Mouse (Mus musculus) gastrocnemius, adult 2 months (tissue): ENCODE measurements at regions not wholly inside any gene's neighbourhood (a gene's known extent, or its start where the extent isn't known, plus 50 kb on each side); places are given as distances from the start of the nearest gene placed in this dataset.

ENCODE experiments used
- DNase-seq: peaks from one replicate; pipeline ENCODE4 v3.0.0; 2022
- H3K27ac ChIP-seq: fragments of 200-600 bp; 2 replicates; pipeline ENCODE4 v1.8.1; 2022; ENCODE audit warnings: mild to moderate bottlenecking
- H3K4me3 ChIP-seq: fragments of 200-600 bp; 2 replicates; pipeline ENCODE4 v1.8.1; 2022; ENCODE audit warnings: mild to moderate bottlenecking, moderate library complexity
- CTCF ChIP-seq: fragments of 200-600 bp; IDR thresholded peaks from 2 replicates; pipeline ENCODE4 v1.8.1; 2022; ENCODE audit warnings: antibody characterized with exemption, mild to moderate bottlenecking, moderate library complexity
- intact Hi-C: fragments of 180-260 bp; cut with DNase I; formaldehyde crosslinking; loops from one replicate; pipeline ENCODE4 v1.15.1; 2025

DNA sequence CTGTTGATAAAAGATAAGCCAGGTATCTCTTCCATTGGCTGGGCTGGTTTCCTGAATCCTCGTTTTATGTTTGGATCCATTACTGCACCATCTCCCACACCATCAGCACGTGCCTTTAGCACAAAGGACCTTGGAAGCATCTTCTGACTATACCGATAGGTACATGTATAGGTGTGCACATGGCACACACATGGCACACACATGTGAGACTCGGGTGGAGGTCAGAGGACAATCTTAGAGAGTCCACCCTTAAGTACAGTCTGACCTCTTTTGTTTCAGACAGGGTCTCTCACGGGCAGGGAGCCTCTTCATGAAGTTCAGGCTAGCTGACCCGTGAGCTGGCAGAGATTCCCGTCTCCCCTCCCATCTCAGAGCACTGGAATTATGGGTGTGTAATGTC, 142.3 kb upstream of the Zfp618 start:
- Histone ChIP-seq H3K27ac (no peak overlapping the region), H3K4me3 (no peak overlapping the region)
- no peak for TF ChIP-seq CTCF
- intact Hi-C loops = no loop called here
- DNase-seq = no peak

GRCm38 (mm10) chr4:62823555-62824250, 141.7 kb upstream of the Zfp618 start:
- intact Hi-C loops = no loop called here
- no peak for DNase-seq
- TF ChIP-seq CTCF = no peak
- Histone ChIP-seq H3K27ac (no peak overlapping the region), H3K4me3 (no peak overlapping the region)

GRCm38 (mm10) chr4:62824581-62824980, 140.8 kb upstream of the Zfp618 start:
- intact Hi-C loops = no loop called here
- Histone ChIP-seq H3K4me3 (no peak overlapping the region), H3K27ac (no peak overlapping the region)
- TF ChIP-seq CTCF = no peak
- no peak for DNase-seq

- intact Hi-C loops = no loop called here
- no peak for TF ChIP-seq CTCF
- no peak overlapping the region for H3K4me3 ChIP-seq
- H3K27ac ChIP-seq = no peak overlapping the region
- no peak for DNase-seq
Observed at GRCm38 (mm10) chr4:62825256-62825655, 140.1 kb upstream of the Zfp618 start.

DNA sequence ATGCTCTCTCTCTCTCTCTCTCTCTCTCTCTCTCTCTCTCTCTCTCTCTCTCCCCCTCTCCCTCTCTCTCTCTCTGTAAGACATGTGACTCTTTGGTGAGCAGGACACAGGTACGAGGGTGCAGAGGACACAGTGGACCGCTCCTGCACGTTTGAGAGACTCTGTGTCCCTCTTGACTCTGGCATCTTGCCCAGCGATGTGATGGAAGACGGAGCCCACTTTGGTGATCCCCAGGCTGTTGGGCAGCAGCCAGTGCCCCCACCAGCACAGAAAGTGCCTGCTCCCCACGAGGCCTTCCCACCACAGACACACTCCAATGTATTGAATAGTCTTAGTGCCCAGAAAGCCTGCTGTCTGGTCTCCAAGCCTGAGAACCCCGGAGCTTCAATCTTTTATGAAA, 136.4 kb upstream of the Zfp618 start:
- TF ChIP-seq CTCF = no peak
- Histone ChIP-seq H3K27ac (no peak overlapping the region), H3K4me3 (no peak overlapping the region)
- DNase-seq = no peak
- intact Hi-C loops = no loop called here

- no peak for DNase-seq
- no peak overlapping the region for H3K27ac ChIP-seq
- no peak for TF ChIP-seq CTCF
- intact Hi-C loops = no loop called here
- H3K4me3 ChIP-seq = no peak overlapping the region
Observed at GRCm38 (mm10) chr4:62833944-62834343, 131.4 kb upstream of the Zfp618 start.

GRCm38 (mm10) chr4:62836875-62837274, 128.5 kb upstream of the Zfp618 start:
- Histone ChIP-seq H3K27ac (no peak overlapping the region), H3K4me3 (no peak overlapping the region)
- DNase-seq = no peak
- TF ChIP-seq CTCF = no peak
- intact Hi-C loops = no loop called here

DNA sequence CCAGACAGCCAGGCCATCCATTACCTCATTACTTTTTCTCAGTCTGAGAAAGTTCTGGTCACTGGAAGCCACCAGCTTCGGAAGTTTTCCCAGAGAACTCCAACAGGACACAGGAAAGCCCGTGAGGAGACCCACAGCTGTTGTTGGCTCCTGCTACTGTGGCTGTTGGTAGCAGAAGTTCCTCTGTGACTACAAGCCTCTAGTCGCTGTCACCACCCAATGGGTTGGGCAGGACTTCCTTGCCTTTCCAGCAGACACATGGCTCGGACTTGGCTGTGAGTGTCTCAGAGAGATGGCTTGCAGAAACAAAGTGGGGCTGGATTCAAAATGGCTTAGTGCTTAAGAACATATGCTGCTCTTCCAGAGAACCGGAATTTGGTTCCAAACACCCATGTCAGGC, 114.8 kb upstream of the Zfp618 start:
- H3K27ac ChIP-seq = no peak overlapping the region
- no peak for TF ChIP-seq CTCF
- H3K4me3 ChIP-seq = no peak overlapping the region
- DNase-seq = peak; percentile 26
- intact Hi-C loops = no loop called here

DNA sequence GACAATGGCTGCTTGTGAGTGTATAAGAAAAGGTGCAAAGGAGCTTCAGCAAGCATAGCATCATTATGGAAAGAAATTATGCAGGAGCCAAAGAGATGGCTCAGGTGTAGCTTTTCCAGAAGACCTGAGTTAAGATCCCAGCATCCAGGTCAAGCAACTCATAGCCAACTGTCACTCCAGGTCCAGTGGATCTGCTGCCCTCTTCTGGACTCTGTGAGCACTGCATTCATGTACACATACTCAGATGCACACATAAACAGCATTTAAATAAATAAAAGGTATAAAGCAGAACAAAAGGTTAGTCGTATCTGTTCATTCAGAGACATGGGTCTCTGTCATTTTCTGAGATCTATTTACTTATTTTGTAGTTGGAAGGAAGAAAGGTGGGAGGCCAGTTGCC, 112.0 kb upstream of the Zfp618 start:
- no peak overlapping the region for H3K27ac ChIP-seq
- no peak overlapping the region for H3K4me3 ChIP-seq
- peak; percentile 17; the same call in 1 of the 2 replicates for TF ChIP-seq CTCF
- intact Hi-C loops = no loop called here
- DNase-seq = no peak

- intact Hi-C loops = no loop called here
- TF ChIP-seq CTCF = no peak
- Histone ChIP-seq H3K27ac (no peak overlapping the region), H3K4me3 (no peak overlapping the region)
- DNase-seq = no peak
Observed at GRCm38 (mm10) chr4:62856406-62856805, 109.0 kb upstream of the Zfp618 start.

- intact Hi-C loops = no loop called here
- TF ChIP-seq CTCF = no peak
Observed at GRCm38 (mm10) chr4:62862756-62863155, 102.6 kb upstream of the Zfp618 start.

GRCm38 (mm10) chr4:62870391-62870983, 94.9 kb upstream of the Zfp618 start:
- no peak for TF ChIP-seq CTCF
- Histone ChIP-seq H3K4me3 (no peak overlapping the region), H3K27ac (no peak overlapping the region)
- intact Hi-C loops = no loop called here
- no peak for DNase-seq

More at GRCm38 (mm10) chr4:62862756-62863155, 102.6 kb upstream of the Zfp618 start:
- no peak overlapping the region for H3K27ac ChIP-seq
- H3K4me3 ChIP-seq = no peak overlapping the region
- no peak for DNase-seq

- no peak for DNase-seq
- intact Hi-C loops = no loop called here
- no peak overlapping the region for H3K4me3 ChIP-seq
- no peak for TF ChIP-seq CTCF
- no peak overlapping the region for H3K27ac ChIP-seq
Observed at GRCm38 (mm10) chr4:62872562-62872961, 92.8 kb upstream of the Zfp618 start.

DNA sequence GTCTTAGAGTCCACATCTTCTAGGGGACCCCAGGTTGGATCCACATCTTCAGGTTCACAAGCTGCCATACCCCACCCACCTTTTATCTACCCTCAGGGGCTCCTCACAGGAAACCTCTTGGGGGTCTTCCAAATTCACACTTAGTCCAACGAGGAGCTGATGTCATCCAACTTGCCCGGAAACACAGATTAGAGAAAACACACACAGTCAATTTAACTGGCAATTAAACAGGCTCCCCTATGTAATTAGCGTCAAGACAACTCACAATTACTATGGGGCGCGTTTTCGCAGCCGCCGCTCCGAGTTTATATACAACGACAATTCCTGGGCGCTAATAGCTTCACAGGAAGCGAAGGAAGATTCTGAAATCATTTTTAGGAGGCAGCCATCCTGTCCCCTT, 91.4 kb upstream of the Zfp618 start:
- no peak for TF ChIP-seq CTCF
- DNase-seq = no peak
- Histone ChIP-seq H3K27ac (no peak overlapping the region), H3K4me3 (no peak overlapping the region)
- intact Hi-C loops = no loop called here
